Mouse (Mus musculus): ENCODE data around the gene Lrrc3. TPM values are rescaled to one million over a fixed set of nuclear protein-coding genes. Genes with fewer than 3 reads are reported as not detected.
"Not testable (repeated sequence)": the region's sequence is repeated elsewhere in the genome, so short reads cannot be mapped to it uniquely, and the experiment has no call there.

The Lrrc3 gene
- total RNA-seq (2015): 0.12 TPM in 1 of 2 replicates, not detected in the other
- not detected in 2 replicates for total RNA-seq (2017)

- peak; percentile 56 for ATAC-seq (replicated peaks; ENCODE audit: poor library complexity)
Measured at GRCm38 (mm10) chr10:77902211-77902893, at the start of gene Lrrc3. Gene Lrrc3, minus strand, starts transcription at chr10:77902536.

- not testable (repeated sequence) for ATAC-seq (replicated peaks; ENCODE audit: poor library complexity)
Measured at GRCm38 (mm10) chr10:77950468-77950867, 48.1 kb upstream of the Lrrc3 start.

- peak; percentile 66 for ATAC-seq (replicated peaks; ENCODE audit: poor library complexity)
Measured at GRCm38 (mm10) chr10:77939685-77940084, 37.3 kb upstream of the Lrrc3 start.

GRCm38 (mm10) chr10:77927375-77927774, 25.0 kb upstream of the Lrrc3 start:
- no peak for ATAC-seq (replicated peaks; ENCODE audit: poor library complexity)

- peak; percentile 93 for ATAC-seq (replicated peaks; ENCODE audit: poor library complexity)
Measured at GRCm38 (mm10) chr10:77926140-77926539, 23.8 kb upstream of the Lrrc3 start.

DNA sequence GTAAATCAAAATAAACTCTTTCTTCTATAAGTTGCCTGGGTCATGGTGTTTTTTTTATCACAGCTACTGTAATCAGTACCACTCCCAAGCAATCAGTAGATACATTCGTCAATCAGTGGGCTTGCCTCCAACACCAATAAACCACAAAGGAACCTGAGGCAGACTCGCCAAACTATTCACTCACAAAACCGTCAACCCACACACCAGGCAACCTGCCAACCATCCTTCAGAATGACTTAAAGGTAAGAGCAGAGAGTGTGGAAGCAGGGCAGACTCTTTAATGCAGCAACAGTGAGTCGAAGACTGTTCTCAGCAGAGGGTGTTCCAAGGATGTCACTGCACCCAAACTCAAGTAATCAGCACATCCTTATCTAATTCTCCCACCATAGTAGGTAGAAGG, 20.3 kb upstream of the Lrrc3 start:
- ATAC-seq (replicated peaks; ENCODE audit: poor library complexity): no peak

- no peak for ATAC-seq (replicated peaks; ENCODE audit: poor library complexity)
Measured at GRCm38 (mm10) chr10:77921009-77921408, 18.7 kb upstream of the Lrrc3 start.

DNA sequence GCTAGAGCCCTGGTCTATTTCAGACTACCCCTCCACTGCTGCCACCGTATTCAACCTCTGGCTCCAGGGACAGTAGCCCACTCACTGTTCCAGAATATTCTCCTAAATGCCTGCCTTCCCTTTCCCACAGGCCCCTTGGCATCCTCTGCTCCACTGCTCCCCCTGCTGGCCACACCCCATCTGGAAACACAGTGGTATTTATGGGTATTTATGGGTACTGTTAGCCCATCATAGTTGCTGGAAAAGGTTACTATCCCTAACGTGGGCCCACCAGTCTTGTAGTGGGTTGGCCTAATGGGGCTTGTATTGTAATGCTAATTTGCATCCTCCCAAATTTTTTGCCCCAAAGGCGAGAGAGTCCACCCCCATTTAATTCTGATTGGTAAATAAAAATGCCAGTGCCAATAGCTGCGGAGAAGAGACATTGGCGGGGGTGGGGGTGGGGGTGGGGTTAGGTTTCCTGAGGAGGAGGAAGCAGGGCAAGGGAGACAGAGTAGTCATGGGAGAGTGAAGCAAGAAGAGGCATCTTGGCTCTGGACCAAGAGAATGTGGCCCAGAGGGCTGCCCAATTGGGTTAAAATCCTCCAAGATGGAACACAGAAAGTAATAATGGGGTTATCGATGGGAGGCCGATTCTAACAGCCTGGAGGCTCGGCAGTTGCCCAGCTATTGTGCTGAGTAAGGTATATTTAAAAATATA, 14.4 kb upstream of the Lrrc3 start:
- peak; percentile 85 for ATAC-seq (replicated peaks; ENCODE audit: poor library complexity)

GRCm38 (mm10) chr10:77913292-77913691, 11.0 kb upstream of the Lrrc3 start:
- ATAC-seq (replicated peaks; ENCODE audit: poor library complexity): no peak

- ATAC-seq (replicated peaks; ENCODE audit: poor library complexity): no peak
Measured at GRCm38 (mm10) chr10:77912605-77913004, 10.3 kb upstream of the Lrrc3 start.

GRCm38 (mm10) chr10:77902894-77903715, 769 bp upstream of the Lrrc3 start:
- peak; percentile 59 for ATAC-seq (replicated peaks; ENCODE audit: poor library complexity)

DNA sequence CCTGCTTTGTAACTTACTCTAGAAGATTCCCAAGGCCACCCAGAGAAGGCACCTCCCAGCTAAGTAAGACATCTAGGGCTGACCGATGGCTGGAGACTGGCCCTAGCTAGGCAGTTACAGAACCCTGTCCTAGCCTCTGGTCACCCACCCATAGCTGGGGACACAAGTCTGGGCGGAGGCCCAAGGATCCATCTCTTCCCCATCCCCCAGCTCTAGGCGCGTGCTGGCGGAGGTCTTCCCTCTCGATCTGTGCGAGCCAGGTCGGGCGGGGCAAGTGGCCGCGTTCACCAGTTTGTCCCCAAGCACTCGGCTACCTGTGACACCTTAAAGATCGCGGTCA, 495 bp downstream of the Lrrc3 start:
- ATAC-seq (replicated peaks; ENCODE audit: poor library complexity): 0 out of 2 replicates have a peak, but pooled peaks have one; percentile 2

- ATAC-seq (replicated peaks; ENCODE audit: poor library complexity): no peak
Measured at GRCm38 (mm10) chr10:77900903-77901818, 1.2 kb downstream of the Lrrc3 start.

DNA sequence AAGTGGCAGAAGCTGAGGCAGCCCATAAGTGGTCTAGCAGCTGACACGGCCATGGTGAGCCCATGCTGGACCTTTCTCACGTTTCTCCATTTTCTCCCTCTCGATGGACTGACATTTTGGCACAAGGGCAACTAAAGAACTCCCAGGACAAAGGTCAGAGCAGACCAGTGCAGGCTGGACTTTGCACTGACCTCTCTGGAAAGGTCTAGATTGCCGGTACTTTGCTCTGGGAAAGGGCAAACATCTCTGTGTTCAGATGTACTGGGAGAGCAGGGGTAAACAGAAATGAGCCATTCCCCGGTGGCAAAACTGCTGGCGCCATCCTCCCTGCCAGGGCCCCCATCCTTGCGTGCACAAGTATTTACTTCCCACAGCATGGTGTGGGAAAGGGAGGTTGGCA, 2.2 kb downstream of the Lrrc3 start:
- no peak for ATAC-seq (replicated peaks; ENCODE audit: poor library complexity)

- ATAC-seq (replicated peaks; ENCODE audit: poor library complexity): no peak
Measured at GRCm38 (mm10) chr10:77895562-77895961, 6.8 kb downstream of the Lrrc3 start.

DNA sequence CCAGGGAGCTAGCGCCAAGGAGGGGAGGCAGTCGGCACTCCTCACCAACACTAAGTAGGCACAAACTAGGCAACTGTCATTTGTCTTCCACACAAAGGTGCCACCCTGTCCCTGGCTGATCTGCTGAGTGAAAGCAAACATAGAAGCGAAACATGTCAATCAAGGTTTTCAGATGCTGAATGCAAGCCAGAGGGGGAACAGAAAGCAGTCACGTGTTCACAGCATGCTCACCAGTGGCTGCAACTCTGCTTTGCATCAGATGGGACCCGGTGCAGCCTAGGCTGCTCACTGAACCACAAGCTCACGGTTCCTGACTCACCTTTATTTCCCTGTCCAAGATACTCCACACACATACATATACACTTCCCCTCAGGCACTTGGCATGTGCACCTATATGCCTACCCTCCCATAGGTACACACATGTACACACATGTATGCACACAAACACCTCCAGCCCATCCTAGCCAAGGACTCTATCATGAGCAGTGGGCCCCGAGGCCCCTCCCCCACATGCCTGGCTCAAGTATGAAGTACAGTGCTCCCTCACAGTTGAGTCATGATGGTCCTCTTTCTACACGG, 11.3 kb downstream of the Lrrc3 start:
- 0 out of 2 replicates have a peak, but pooled peaks have one; percentile 6 for ATAC-seq (replicated peaks; ENCODE audit: poor library complexity)

GRCm38 (mm10) chr10:77886007-77886747, 16.2 kb downstream of the Lrrc3 start:
- ATAC-seq (replicated peaks; ENCODE audit: poor library complexity): no peak

GRCm38 (mm10) chr10:77882553-77882952, 19.8 kb downstream of the Lrrc3 start:
- no peak for ATAC-seq (replicated peaks; ENCODE audit: poor library complexity)

GRCm38 (mm10) chr10:77880305-77880704, 22.0 kb downstream of the Lrrc3 start:
- peak; percentile 66 for ATAC-seq (replicated peaks; ENCODE audit: poor library complexity)

All from megakaryocyte progenitor cell, adult 5-6 weeks (primary cell).